Mouse (Mus musculus) heart, embryonic 14.5 days (tissue): Measurements from ENCODE around the gene Maml3. TPM values are rescaled to one million over a fixed set of nuclear protein-coding genes. Genes with fewer than 3 reads are reported as not detected.

Experiments used
- ATAC-seq: fragments of 200-750 bp; cut with Nextera tagmentation; 2 replicates; pipeline ENCODE4 v1.8.0; 2017; ENCODE audit warnings: low read depth, moderate TSS enrichment; ENCODE audit not compliant: insufficient number of reproducible peaks, insufficient read depth, low FRiP score
- H3K27ac ChIP-seq, 2 experiments: fragments of 200-500 bp in 1 of 2; fragments of 300-500 bp in 1 of 2; sonication (generic) in 1 of 2; replicated peaks in 1 of 2; 2 replicates each; pipeline ENCODE4 v1.5.1; 2012 to 2014; ENCODE audit warnings: low read depth in 2 of 2, low read length in 2 of 2, control low read depth in 1 of 2, mild to moderate bottlenecking in 1 of 2, mixed read lengths in 1 of 2; ENCODE audit not compliant: control insufficient read depth in 1 of 2, insufficient read depth in 1 of 2
- H3K27me3 ChIP-seq: fragments of 300-500 bp; sonication (generic); 2 replicates; pipeline ENCODE4 v1.6.1; 2014; ENCODE audit warnings: mild to moderate bottlenecking, low read length, control low read depth; ENCODE audit not compliant: control insufficient read depth, insufficient read depth
- H3K36me3 ChIP-seq: fragments of 300-500 bp; sonication (generic); 2 replicates; pipeline ENCODE4 v1.6.1; 2014; ENCODE audit warnings: mild to moderate bottlenecking, control low read depth, low read length, mixed read lengths; ENCODE audit not compliant: control insufficient read depth, insufficient read depth
- H3K4me1 ChIP-seq, 2 experiments: fragments of 200-500 bp in 1 of 2; fragments of 300-500 bp in 1 of 2; sonication (generic) in 1 of 2; 2 replicates each; pipeline ENCODE4 v1.6.1; 2012 to 2014; ENCODE audit warnings: low read length in 2 of 2, control low read depth in 1 of 2, mixed read lengths in 1 of 2; ENCODE audit not compliant: control insufficient read depth in 2 of 2, insufficient read depth in 2 of 2
- H3K4me2 ChIP-seq: fragments of 300-500 bp; sonication (generic); 2 replicates; pipeline ENCODE4 v1.6.1; 2014; ENCODE audit warnings: mild to moderate bottlenecking, low read length
- H3K4me3 ChIP-seq, 2 experiments: fragments of 200-500 bp in 1 of 2; fragments of 300-500 bp in 1 of 2; sonication (generic) in 1 of 2; 2 replicates each; pipeline ENCODE4 v1.5.1; 2012 to 2014; ENCODE audit warnings: low read length in 2 of 2, mild to moderate bottlenecking in 2 of 2, control low read depth in 1 of 2, low read depth in 1 of 2, moderate library complexity in 1 of 2; ENCODE audit not compliant: control insufficient read depth in 1 of 2, insufficient read depth in 1 of 2
- H3K9ac ChIP-seq: fragments of 300-500 bp; sonication (generic); 2 replicates; pipeline ENCODE4 v1.6.1; 2014; ENCODE audit warnings: mild to moderate bottlenecking, low read length
- H3K9me3 ChIP-seq: fragments of 300-500 bp; sonication (generic); 2 replicates; pipeline ENCODE4 v1.6.1; 2016; ENCODE audit warnings: low read length, control low read depth; ENCODE audit not compliant: control insufficient read depth
- WGBS: fragments of 180-500 bp; shearing (Covaris S2); extraction: QIAGEN DNeasy Blood & Tissue Kit; methylation state at CpG from one replicate; pipeline ENCODE4 v1.1.7; 2014; 5-methylcytosine and 5-hydroxymethylcytosine counted together
- polyA plus RNA-seq: library from polyadenylated mRNA; unstranded; fragments of >200 nt; fragmentation: Nextera tagmentation; extraction: Ambion mirVana; gene quantifications from 2 replicates; pipeline ENCODE4 v1.2.1, GENCODE M21; 2014

The Maml3 gene
- polyA plus RNA-seq, 1 experiment from 2014 or later, result 2.9 TPM

GRCm38 (mm10) chr3:51791542-51791941 is 313.3 kb downstream of the Maml3 start:
- Histone ChIP-seq H3K36me3 (no peaks in the 10 kb centered on the region), H3K4me1 (peaks cover 13 to 21% of the 10 kb centered on the region in 2 experiments), H3K27me3 (no peaks in the 10 kb centered on the region), H3K27ac (no peak overlapping the region), H3K4me3 (no peak overlapping the region), H3K4me2 (no peak overlapping the region), H3K9ac (no peak overlapping the region), H3K9me3 (0 out of 2 replicates have a peak, but pooled peaks cover 3% of the 10 kb centered on the region)
- 86% methylated on average over 7 of the region's 7 CpGs for WGBS
- ATAC-seq, result no peak

GRCm38 (mm10) chr3:51789389-51789904 is 315.4 kb downstream of the Maml3 start:
- Histone ChIP-seq H3K4me3 (peak overlapping the region; percentile 41 to 65), H3K27ac (peak overlapping the region; percentile 92 to 96), H3K4me2 (peak overlapping the region; percentile 65), H3K9ac (peak overlapping the region; percentile 70), H3K9me3 (0 out of 2 replicates have a peak, but pooled peaks cover 3% of the 10 kb centered on the region), H3K27me3 (no peaks in the 10 kb centered on the region), H3K4me1 (peaks cover 15 to 27% of the 10 kb centered on the region in 2 experiments), H3K36me3 (no peaks in the 10 kb centered on the region)
- 57% methylated on average over 10 of the region's 10 CpGs for WGBS
- ATAC-seq, result no peak

- H3K27me3 ChIP-seq, result no peaks in the 10 kb centered on the region
- peak overlapping the region; percentile 65 for H3K4me2 ChIP-seq
- ATAC-seq, result peak; percentile 75
- under 1% methylated on average over 17 of the region's 17 CpGs for WGBS
- H3K9ac ChIP-seq, result peak overlapping the region; percentile 70
- H3K9me3 ChIP-seq, result 0 out of 2 replicates have a peak, but pooled peaks cover 3% of the 10 kb centered on the region
- H3K4me1 ChIP-seq, result peaks cover 15 to 27% of the 10 kb centered on the region in 2 experiments
- H3K36me3 ChIP-seq, result no peaks in the 10 kb centered on the region
- H3K27ac ChIP-seq, result peak overlapping the region; percentile 92 to 96
- peak overlapping the region; percentile 41 to 65 for H3K4me3 ChIP-seq
These were observed 316.1 kb downstream of the Maml3 start for GRCm38 (mm10) chr3:51788591-51789339.

DNA sequence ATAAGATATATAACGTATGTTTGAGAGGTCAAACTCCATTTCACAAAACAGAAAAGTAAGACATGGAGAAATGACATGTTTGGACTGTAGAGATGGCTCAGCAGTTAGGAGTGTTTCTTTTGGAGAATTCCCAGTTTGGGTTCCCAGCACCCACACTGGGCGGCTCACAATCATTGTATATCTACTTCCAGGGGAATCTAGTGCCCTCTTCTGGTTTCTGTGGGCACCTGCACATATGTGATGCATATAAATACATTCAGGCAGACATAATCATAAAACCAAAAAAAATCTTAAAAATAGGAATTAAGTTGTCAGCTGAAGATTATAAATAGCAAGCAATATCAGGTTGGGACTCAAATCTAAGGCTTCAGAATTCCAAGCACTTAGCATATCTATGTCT is 316.9 kb downstream of the Maml3 start:
- H3K4me3 ChIP-seq, result no peak overlapping the region
- no peaks in the 10 kb centered on the region for H3K27me3 ChIP-seq
- H3K36me3 ChIP-seq, result no peaks in the 10 kb centered on the region
- peak overlapping the region in 1 of 2 experiments; percentile 92; a peak in 1 of 4 replicates for H3K27ac ChIP-seq
- WGBS, result 97% methylated on average over 2 of the region's 2 CpGs
- no peak overlapping the region for H3K4me2 ChIP-seq
- ATAC-seq, result no peak
- H3K9me3 ChIP-seq, result 0 out of 2 replicates have a peak, but pooled peaks cover 3% of the 10 kb centered on the region
- no peak overlapping the region; the same call in 1 of the 2 replicates for H3K9ac ChIP-seq
- H3K4me1 ChIP-seq, result peaks cover 15 to 27% of the 10 kb centered on the region in 2 experiments

- Histone ChIP-seq H3K9me3 (0 out of 2 replicates have a peak, but pooled peaks cover 3% of the 10 kb centered on the region), H3K27me3 (no peaks in the 10 kb centered on the region), H3K4me2 (no peak overlapping the region), H3K4me3 (no peak overlapping the region), H3K4me1 (peaks cover 15 to 27% of the 10 kb centered on the region in 2 experiments), H3K36me3 (no peaks in the 10 kb centered on the region), H3K9ac (no peak overlapping the region), H3K27ac (no peak overlapping the region)
- 54% methylated on average over 7 of the region's 7 CpGs for WGBS
- ATAC-seq, result no peak
These were observed 319.1 kb downstream of the Maml3 start for GRCm38 (mm10) chr3:51785796-51786195.

DNA sequence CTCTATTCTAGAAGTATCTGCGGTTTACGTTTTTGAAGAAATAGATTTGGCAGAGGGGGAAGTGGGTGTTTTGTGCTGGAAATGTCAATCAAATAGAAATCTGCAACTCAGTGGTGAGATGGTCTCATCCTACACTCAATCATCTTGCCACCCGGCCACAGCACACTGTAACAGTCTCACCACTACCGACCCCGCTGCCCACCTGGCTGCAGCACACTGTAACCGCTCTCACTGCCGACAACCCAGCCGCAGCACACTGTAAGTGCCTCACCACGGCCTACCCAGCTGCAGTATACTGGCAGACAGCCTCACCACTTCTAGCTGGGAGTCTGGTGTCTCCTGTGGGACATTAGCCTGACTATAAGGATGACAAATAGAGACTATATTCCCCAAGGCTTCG is 322.7 kb downstream of the Maml3 start:
- peaks cover 17 to 26% of the 10 kb centered on the region in 2 experiments for H3K4me1 ChIP-seq
- H3K9me3 ChIP-seq, result no peaks in the 10 kb centered on the region
- H3K36me3 ChIP-seq, result no peaks in the 10 kb centered on the region
- no peak overlapping the region for H3K27ac ChIP-seq
- H3K4me2 ChIP-seq, result no peak overlapping the region
- H3K9ac ChIP-seq, result no peak overlapping the region
- H3K4me3 ChIP-seq, result no peak overlapping the region
- H3K27me3 ChIP-seq, result no peaks in the 10 kb centered on the region
- no peak for ATAC-seq
- 84% methylated on average over 10 of the region's 10 CpGs for WGBS

DNA sequence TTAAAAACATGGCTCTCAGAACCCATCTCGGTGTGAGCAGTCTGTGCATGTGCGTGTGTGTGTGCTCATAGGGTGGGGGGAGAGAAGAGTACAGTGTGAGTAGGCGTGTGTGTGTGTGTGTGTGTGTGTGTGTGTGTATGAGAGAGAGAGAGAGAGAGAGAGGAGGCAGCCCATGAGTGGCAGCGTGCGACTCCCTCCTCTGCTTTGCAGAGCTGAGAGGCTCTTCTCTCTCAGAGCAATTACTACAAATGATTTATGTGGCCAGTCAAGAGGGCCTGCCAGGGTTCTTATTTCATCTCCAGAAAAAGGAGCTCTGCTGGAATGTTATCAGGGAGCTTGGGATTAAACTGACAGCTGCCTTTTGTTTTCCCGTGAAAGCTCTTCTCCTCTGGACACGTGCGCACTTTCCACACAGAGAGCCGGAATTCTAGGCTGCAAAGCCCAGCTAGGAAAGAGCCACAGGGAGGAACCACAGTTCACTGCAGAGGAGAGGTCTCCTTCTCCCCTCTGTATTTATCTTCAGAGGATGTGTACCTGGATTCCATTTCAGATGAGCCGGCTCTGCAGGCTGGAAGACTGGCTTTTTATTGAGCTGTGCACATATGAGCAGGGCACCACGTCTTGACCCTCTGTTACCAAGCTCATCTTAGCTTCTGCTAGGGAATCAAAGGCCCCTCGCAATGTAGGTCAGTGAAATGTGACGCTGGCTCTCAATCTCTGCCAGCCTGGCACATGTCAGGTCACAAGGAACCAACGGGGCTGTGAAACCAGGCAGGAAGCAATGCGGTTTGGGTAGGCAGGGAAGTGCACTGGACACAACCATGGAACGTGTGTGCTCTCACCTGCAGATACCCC is 325.9 kb downstream of the Maml3 start:
- 21% methylated on average over 16 of the region's 16 CpGs for WGBS

More for the DNA sequence above, 325.9 kb downstream of the Maml3 start:
- Histone ChIP-seq H3K36me3 (no peaks in the 10 kb centered on the region), H3K4me2 (peak overlapping the region; percentile 41), H3K4me1 (peaks cover 15 to 21% of the 10 kb centered on the region in 2 experiments), H3K27me3 (no peaks in the 10 kb centered on the region), H3K4me3 (no peak overlapping the region), H3K9ac (no peak overlapping the region), H3K27ac (peak overlapping the region; percentile 60 to 74), H3K9me3 (no peaks in the 10 kb centered on the region)
- peak; percentile 49; the same call in 1 of the 2 replicates for ATAC-seq
